ENCODE assay signal across 8 mouse cellular contexts in the genomic region with DNA sequence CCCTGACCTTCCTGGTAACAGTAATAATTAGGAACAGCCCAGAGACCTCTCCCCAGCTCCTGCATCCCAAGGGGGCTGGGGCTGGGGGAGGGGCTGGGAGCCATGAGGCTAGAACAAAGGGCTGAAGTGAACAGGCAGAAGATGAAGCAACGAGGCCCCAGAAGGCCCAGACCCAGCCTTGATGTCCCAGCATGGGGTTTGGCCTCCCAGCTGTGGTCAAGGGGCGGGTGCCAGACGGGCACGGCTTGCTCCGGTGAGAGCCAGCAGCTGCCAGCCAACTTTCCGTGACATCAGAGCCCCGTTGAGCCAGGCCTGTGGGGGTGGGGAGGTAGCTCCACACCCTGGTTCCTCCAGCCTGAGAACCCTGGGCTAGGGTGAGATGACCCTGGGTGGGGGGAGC. TPM values are rescaled to one million over a fixed set of nuclear protein-coding genes. Genes with fewer than 3 reads are reported as not detected.
DNase-seq lines count a peak whose midpoint lies in the region; ATAC-seq lines count a peak whose summit lies in the region.
"Had no signal": no experiment of that assay in that cellular context is flagged by ENCODE, and none has a peak within 500 bp of the region (broad histone marks: within the 10 kb centered on the region; RNA-seq: fewer than 3 reads in every experiment).

No protein-coding gene starts in this region.

- H3K4me1 ChIP-seq in embryonic facial prominence, embryonic 13.5 days, result peaks cover 45% of the 10 kb centered on the region

- intact Hi-C loops in heart, postnatal 36 days (cut with DNase I), result loop anchor here (5.0 kb wide), 1 partner anchor 50 kb away; no protein-coding TSS in a partner anchor

- H3K9ac ChIP-seq in embryonic facial prominence, embryonic 13.5 days, result no peak overlapping the region

- H3K27ac ChIP-seq in embryonic facial prominence, embryonic 13.5 days, result peak overlapping the region; percentile 30

- peak; percentile 37 for DNase-seq in lung, postnatal 10 days
- no peak for DNase-seq in lung, postnatal 14 days
- peak; percentile 70 to 72 for DNase-seq in heart, postnatal 36 days
- DNase-seq in retina, postnatal 1 day, result peak; percentile 67
- no peak for DNase-seq in neural tube, embryonic 10.5 days (ENCODE audit: extremely low spot score, low spot score)
- DNase-seq in right cerebral cortex, postnatal 25 days, result no peak

- ATAC-seq in embryonic facial prominence, embryonic 13.5 days (ENCODE audit: insufficient number of reproducible peaks, insufficient read depth, low FRiP score, low TSS enrichment, low read depth), result no peak

- H3K9me3 ChIP-seq in embryonic facial prominence, embryonic 13.5 days, result no peaks in the 10 kb centered on the region

- WGBS in embryonic facial prominence, embryonic 13.5 days, result 30% methylated on average over 7 of the region's 7 CpGs

- H3K4me3 ChIP-seq in embryonic facial prominence, embryonic 13.5 days, result no peak overlapping the region

- H3K36me3 ChIP-seq in embryonic facial prominence, embryonic 13.5 days, result no peaks in the 10 kb centered on the region

- H3K4me2 ChIP-seq in embryonic facial prominence, embryonic 13.5 days, result no peak overlapping the region

- no peaks in the 10 kb centered on the region for H3K27me3 ChIP-seq in embryonic facial prominence, embryonic 13.5 days

RNA-seq across cellular contexts. Expression of a gene that starts 7.3 kb away (rescaled TPM):
- not detected in 2 replicates for polyA plus RNA-seq in embryonic facial prominence, embryonic 13.5 days (2015; fragmentation: Nextera tagmentation; extraction: Ambion mirVana)
- not detected for total RNA-seq in heart, postnatal 36 days (2021)
- total RNA-seq: liver, adult 2 months had no signal
- polyA plus RNA-seq: liver, adult 2 months had no signal

Comparison
In these comparisons a context has a peak if more than half of its experiments do, and no peak if none do; other contexts are left out.
1. DNase-seq: peak in lung, postnatal 10 days (single experiment), heart, postnatal 36 days (2 of 2) and retina, postnatal 1 day (single experiment); none in lung, postnatal 14 days (single experiment), neural tube, embryonic 10.5 days (single experiment) and right cerebral cortex, postnatal 25 days (single experiment).